Mouse (Mus musculus) brain, embryonic 14.5 days (tissue): ENCODE measurements around the gene Egf. TPM values are rescaled to one million over a fixed set of nuclear protein-coding genes. Genes with fewer than 3 reads are reported as not detected.

ENCODE experiments used
- DNase-seq: peaks from one replicate; pipeline ENCODE4 v3.0.0-alpha.2; 2011; ENCODE audit warnings: low read depth
- CTCF ChIP-seq: fragments of 200-500 bp; IDR thresholded peaks from 2 replicates; pipeline ENCODE4 v1.5.1; 2012; ENCODE audit warnings: inconsistent platforms, mild to moderate bottlenecking, moderate library complexity, borderline replicate concordance; ENCODE audit not compliant: insufficient read depth, insufficient read length; ENCODE audit errors: extremely low read depth
- POLR2A ChIP-seq: fragments of 200-500 bp; IDR thresholded peaks from 2 replicates; pipeline ENCODE4 v1.6.1; 2012; ENCODE audit warnings: mild to moderate bottlenecking, inconsistent platforms, borderline replicate concordance; ENCODE audit not compliant: poor library complexity, insufficient read depth, insufficient read length, severe bottlenecking; ENCODE audit errors: extremely low read depth
- polyA plus RNA-seq: library from polyadenylated mRNA; depleted of rRNA; stranded (reverse); fragments of >200 nt; gene quantifications from 2 replicates; pipeline ENCODE4 v1.2.3, GENCODE M21; 2012

The Egf gene
- polyA plus RNA-seq, 1 experiment: 4.8 TPM

DNA sequence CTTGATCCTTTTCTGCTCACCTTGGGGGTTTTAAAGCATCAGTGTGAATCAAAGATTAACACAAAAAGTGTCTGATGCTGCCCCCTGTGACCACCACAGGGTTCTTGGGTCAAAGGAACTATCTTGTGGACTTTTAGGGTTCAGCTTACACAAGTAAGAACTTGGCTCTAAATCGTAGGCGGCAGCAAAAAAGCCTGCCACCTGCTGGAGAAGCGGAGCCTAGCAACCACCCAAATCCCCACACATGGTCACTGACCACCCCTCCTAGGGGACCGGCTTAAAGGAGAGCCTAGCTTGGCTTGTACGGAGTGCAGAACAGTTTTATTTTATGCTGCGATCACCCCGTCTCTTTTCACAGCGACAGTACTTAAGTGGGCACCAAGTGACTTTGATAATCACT is 10.3 kb downstream of the Egf start:
- DNase-seq: peak; percentile 25
- TF ChIP-seq CTCF (peak; percentile 72), POLR2A (no peak)

DNA sequence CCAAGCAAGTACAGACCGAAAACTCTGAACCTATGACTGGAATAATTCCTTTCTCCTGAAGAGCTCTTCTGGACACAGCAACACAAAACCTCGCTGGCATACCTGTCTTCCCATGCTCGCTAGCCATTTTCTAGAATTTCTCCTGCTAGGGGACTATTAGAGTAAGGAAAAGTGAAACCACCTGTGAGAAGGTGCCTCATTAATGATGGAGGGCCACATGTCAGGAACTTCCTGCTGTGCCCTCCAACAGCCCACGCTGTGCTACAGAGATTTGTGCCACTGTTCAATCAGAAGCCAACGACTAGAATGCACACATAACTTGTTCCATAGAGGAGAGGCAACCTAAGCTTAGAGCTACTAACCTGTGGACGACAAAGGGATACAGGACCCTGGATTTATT is 12.3 kb downstream of the Egf start:
- DNase-seq: no peak

GRCm38 (mm10) chr3:129738291-129739183 is 16.6 kb downstream of the Egf start:
- peak; percentile 77 for DNase-seq

More for the DNA sequence above, 12.3 kb downstream of the Egf start:
- no peak for TF ChIP-seq CTCF
- TF ChIP-seq POLR2A: no peak

DNA sequence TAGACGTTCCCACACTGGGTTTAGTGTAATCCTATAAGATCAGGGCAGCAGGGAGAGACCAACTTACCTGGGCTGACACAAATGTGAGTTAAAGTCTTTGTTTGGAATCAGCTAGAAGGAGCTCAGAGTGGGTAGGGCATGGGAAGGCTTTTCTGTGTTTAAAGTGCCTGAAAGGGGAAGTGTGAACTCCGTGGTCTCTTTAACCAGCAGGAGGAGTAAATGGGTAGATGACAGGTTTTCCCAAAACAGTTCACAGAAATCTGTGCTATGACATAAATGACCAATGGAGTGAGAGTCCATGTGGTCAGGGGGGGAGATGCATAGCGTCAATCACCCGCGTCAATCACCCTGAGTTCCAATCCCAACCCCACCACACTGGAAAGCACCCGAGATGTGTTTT is 23.5 kb downstream of the Egf start:
- DNase-seq: no peak
- TF ChIP-seq POLR2A (no peak), CTCF (no peak)

More at GRCm38 (mm10) chr3:129738291-129739183, 16.6 kb downstream of the Egf start:
- TF ChIP-seq POLR2A: no peak
- no peak for TF ChIP-seq CTCF

- DNase-seq: no peak
- TF ChIP-seq POLR2A (no peak), CTCF (peak; percentile 46; the same call in 1 of the 2 replicates)
Measured at GRCm38 (mm10) chr3:129730426-129730825, 24.7 kb downstream of the Egf start.

DNA sequence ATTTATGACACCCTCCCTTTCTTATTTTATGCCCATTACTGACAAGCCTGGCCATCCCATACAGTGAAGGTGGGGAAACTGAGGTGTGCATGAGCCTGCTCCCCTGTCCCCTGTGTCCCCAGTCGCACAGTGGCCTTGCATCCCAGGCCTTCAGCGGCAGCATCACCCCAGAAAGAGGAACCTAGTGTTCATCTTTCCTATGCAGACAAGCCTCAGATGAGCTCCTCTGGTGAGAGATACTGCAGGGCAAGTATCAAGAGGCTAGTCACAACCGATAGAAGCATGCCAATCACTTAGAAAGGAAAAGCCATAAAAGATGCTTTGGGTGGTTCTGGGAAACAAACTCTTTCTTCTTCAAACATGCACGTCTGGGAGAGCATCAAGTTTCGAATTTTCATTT is 25.2 kb downstream of the Egf start:
- TF ChIP-seq POLR2A (no peak), CTCF (no peak)
- DNase-seq: no peak

- no peak for TF ChIP-seq CTCF
- no peak for TF ChIP-seq POLR2A
- DNase-seq: no peak
Measured at GRCm38 (mm10) chr3:129725592-129725991, 29.5 kb downstream of the Egf start.

DNA sequence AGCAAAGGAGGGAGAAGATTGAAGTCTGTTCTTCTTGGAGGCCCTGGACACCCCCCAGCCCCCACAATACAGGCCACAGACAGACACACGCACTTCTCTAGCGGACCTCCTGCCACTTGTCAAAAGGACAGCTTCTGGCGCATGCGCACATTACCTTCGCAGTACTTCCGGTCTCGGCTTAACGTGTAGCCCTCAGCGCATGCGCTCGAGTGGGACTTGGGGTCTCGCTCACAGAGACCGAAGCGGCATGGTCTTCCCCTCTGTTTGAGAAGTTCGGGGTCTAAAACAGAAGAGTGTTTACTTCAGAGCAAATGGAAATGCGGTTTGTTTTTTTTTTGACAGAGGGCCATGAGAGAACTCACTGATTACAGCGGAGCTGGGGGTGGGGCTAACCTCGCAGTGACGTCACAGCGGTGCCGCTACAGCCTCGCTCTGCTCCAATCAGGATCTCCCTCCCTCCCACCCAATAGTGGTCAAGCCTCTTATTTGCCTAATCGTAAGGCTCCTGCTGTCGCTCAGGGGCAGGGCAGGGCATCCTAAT is 30.1 kb downstream of the Egf start:
- TF ChIP-seq CTCF: no peak
- peak; percentile 56; the same call in 1 of the 2 replicates for TF ChIP-seq POLR2A
- peak; percentile 98 for DNase-seq

DNA sequence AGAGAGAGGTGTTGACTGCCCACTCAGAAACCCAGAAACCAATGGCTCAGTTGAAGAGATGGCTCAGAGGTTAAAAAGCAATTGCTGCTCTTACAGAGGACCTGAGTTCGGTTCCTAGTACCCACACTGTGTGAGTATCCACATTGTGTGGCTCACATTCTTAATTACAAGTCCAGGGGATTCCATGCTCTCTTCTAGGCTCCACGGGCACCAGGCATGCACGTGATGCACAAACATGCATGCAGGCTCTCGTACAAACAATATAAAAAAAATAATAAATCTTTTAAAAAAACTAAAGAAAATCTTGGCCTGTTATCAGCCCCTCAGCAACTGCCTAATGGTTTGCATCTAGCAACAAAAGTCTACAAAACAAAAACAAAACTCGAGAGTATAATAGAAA is 30.6 kb downstream of the Egf start:
- no peak for DNase-seq
- TF ChIP-seq CTCF: no peak
- no peak for TF ChIP-seq POLR2A

DNA sequence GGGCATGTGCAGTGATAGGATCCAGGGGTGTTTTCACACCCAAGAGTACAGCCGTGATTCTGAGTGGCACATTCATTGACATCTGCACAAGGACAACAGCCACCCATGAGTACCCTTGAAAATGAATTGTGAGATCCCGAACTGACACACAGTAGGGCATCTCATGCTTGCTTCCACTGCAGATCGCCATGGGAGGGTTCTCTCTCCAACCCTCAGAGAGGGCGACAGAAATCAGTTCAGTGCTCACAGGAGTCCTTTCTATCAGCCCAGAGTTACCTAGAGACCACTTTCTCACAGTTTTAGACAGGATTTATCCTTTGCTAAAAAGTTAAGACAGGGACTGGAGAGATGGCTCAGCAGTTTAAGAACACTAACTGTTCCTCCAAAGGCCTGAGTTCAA is 31.8 kb downstream of the Egf start:
- no peak for DNase-seq
- TF ChIP-seq POLR2A (no peak), CTCF (no peak)

DNA sequence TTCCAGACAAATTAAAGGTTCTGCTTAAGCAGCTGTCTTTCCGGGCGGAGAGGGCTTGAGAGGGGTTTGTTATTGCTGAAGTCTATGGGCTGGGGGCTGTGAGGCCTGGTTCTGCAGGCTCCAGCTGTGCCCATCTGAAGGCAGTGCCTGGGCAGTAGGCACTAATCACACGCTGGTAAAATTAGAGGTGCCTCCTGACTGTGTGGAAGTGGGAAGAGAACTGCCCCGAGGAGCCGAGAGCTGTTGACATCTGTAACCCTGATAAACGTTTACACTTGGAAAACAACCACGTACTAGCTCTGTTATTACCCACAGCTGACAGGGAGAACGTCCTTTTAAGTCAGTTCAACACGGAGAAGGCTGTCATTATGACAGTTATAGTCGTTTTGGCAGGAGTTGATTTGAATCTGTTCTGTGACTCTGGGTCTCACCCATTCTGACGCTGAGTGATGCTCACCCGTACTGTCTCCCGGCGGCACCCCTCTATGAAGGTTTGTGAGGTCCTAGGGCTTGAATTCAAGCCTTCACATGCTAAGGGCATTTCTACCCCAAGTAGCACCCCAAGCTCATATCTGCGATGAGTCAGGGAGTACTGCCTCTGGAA is 40.5 kb downstream of the Egf start:
- no peak for DNase-seq
- no peak for TF ChIP-seq POLR2A
- TF ChIP-seq CTCF: no peak
